ENCODE assay signal across 15 mouse cellular contexts in the genomic region with DNA sequence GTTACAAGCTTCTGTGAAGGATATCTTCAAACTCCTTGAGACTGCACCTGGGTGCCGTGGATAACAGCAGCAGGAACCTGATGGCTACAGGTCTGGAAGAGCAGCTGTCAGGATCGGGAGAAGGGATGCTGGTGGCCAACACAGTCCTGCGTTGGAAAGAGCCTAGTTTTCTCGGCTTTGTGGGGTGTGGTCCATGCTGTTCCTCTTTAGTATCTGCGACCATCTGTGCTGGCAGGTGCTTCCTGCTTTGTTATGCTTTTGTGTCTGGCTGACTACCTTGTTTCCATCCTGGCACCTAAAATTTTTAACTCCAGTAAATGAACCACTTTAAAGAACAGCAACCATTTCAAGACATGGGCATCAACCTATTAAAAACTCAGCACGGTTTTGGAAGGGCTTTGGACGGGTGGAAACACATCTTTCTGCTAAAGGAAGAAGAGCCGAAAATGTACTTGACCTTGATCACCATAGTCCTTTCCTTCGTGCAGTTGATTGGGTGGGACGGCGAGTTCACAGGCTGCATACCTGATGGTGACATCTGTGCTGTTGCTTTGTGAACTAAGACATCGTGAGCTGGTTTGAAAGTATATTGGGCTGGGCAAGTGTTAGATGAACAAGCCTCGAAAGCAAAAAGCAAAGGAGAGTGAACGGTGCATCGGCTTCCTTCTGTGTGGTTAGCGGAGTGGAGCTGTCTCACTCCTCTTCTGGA. TPM values are rescaled to one million over a fixed set of nuclear protein-coding genes. Genes with fewer than 3 reads are reported as not detected.
DNase-seq lines count a peak whose midpoint lies in the region; ATAC-seq and TF ChIP-seq lines count a peak whose summit lies in the region.
"Had no signal": no experiment of that assay in that cellular context is flagged by ENCODE, and none has a peak within 500 bp of the region (broad histone marks: within the 10 kb centered on the region; RNA-seq: fewer than 3 reads in every experiment).

A gene (plus strand): TSS at position 659 of the 709 bp plus-strand sequence.

- DNase-seq in layer of hippocampus, adult 11-12 months (ENCODE audit: low spot score), result peak; percentile 41
- DNase-seq in layer of hippocampus, postnatal 25 days (ENCODE audit: extremely low spot score in 1 of 2, low spot score in 1 of 2), result no peak
- no peak for DNase-seq in CH12.LX (ENCODE audit: extremely low read depth)
- no peak for DNase-seq in adrenal gland, adult 2 months
- no peak for DNase-seq in urinary bladder, postnatal 10 days (ENCODE audit: low spot score)
- DNase-seq: cerebellum, adult 2 months; heart, adult 18-20 months; liver, embryonic 13.5 days had no signal

- no peak within 1 kb of the TSS for H3K4me3 ChIP-seq in CH12.LX (replicated peaks in 1 of 3; ENCODE audit: low read depth in 2 of 3, low read length in 2 of 3, poor library complexity in 1 of 3)
- H3K4me3 ChIP-seq: liver, embryonic 13.5 days; megakaryocyte, embryonic 14.5 days had no signal

- peaks cover 7 to 9% of the 10 kb centered on the region in 2 experiments for H3K36me3 ChIP-seq in CH12.LX (replicated peaks in 1 of 2; ENCODE audit: control insufficient read depth in 1 of 2, insufficient read depth in 1 of 2, low read length in 1 of 2)
- H3K36me3 ChIP-seq: liver, embryonic 13.5 days had no signal

- no peak within 1 kb of the TSS for H3K27ac ChIP-seq in CH12.LX (ENCODE audit: insufficient read depth, low read depth)
- H3K27ac ChIP-seq: liver, embryonic 13.5 days had no signal

- no peak within 1 kb of the TSS for H3K4me2 ChIP-seq in CH12.LX (ENCODE audit: insufficient read depth, low read depth, poor library complexity, severe bottlenecking)
- H3K4me2 ChIP-seq: liver, embryonic 13.5 days had no signal

- no peak within 1 kb of the TSS for H3K9ac ChIP-seq in CH12.LX (ENCODE audit: insufficient read depth, low read depth)
- H3K9ac ChIP-seq: liver, embryonic 13.5 days had no signal

- peak; percentile 23; the same call in 1 of the 2 replicates for TF ChIP-seq EP300 in CH12.LX (IDR thresholded peaks at IDR 0.05; ENCODE audit: low read length)

- in situ Hi-C loops in CH12.LX (cut with MboI; ENCODE audit: low pct_ligation_motif_present, low pct_unique_long_range_greater_than_20kb, low sequenced_read_pairs), result no loop called here

- dilution Hi-C loops in CH12.LX (cut with MboI; ENCODE audit: extremely low pct_ligation_motif_present, extremely low pct_unique_long_range_greater_than_20kb, low sequenced_read_pairs), result no loop called here

- TF ChIP-seq RAD21 in CH12.LX (IDR thresholded peaks at IDR 0.05; ENCODE audit: low read depth, low read length), result no peak

- no peaks in the 10 kb centered on the region for H3K27me3 ChIP-seq in CH12.LX (replicated peaks)

- TF ChIP-seq POLR2A in CH12.LX (IDR thresholded peaks at IDR 0.05; ENCODE audit: low read depth, low read length), result no peak

- peaks cover 6% of the 10 kb centered on the region for H3K9me3 ChIP-seq in CH12.LX (replicated peaks; ENCODE audit: low read length)
- H3K9me3 ChIP-seq: liver, embryonic 13.5 days; megakaryocyte, embryonic 14.5 days had no signal

- ATAC-seq in monocyte, adult 5-6 weeks (replicated peaks; ENCODE audit: insufficient number of reproducible peaks, low FRiP score, low TSS enrichment, poor library complexity, severe bottlenecking), result no peak
- ATAC-seq in erythroid progenitor cell, adult 5-6 weeks (replicated peaks; ENCODE audit: low FRiP score, poor library complexity, severe bottlenecking), result no peak
- ATAC-seq: CD4-positive, CD25-positive, alpha-beta regulatory T cell, adult 4 months; hindbrain, embryonic 16.5 days; lung, postnatal 0 days; Patski had no signal

- no peaks in the 10 kb centered on the region for H3K79me2 ChIP-seq in CH12.LX (replicated peaks; ENCODE audit: control insufficient read depth, extremely low read depth, insufficient read depth, poor library complexity, severe bottlenecking)

- H3K4me1 ChIP-seq in CH12.LX (ENCODE audit: control insufficient read depth in 1 of 2, insufficient read depth in 2 of 2), result peaks cover 17 to 41% of the 10 kb centered on the region in 2 experiments
- H3K4me1 ChIP-seq: liver, embryonic 13.5 days had no signal

- no peak for TF ChIP-seq CTCF in CH12.LX (conservative IDR thresholded peaks at IDR 0.05 in 1 of 2, IDR thresholded peaks at IDR 0.05 in 1 of 2; ENCODE audit: low read depth in 2 of 2, low read length in 2 of 2)

TF ChIP-seq in CH12.LX, 34 proteins besides CTCF, POLR2A, EP300 and RAD21:
- no peak for TF ChIP-seq MAX (IDR thresholded peaks at IDR 0.05; ENCODE audit: low read length)
- TF ChIP-seq ZNF384 (IDR thresholded peaks at IDR 0.05; ENCODE audit: low read depth, low read length), result no peak
- no peak for TF ChIP-seq BHLHE40 (IDR thresholded peaks at IDR 0.05; ENCODE audit: low read depth, low read length)
- TF ChIP-seq JUN (IDR thresholded peaks at IDR 0.05; ENCODE audit: insufficient read depth, low read depth, low read length), result no peak
- no peak for TF ChIP-seq USF2 (conservative IDR thresholded peaks at IDR 0.05; ENCODE audit: low read depth, low read length)
- no peak for TF ChIP-seq MAFK (IDR thresholded peaks at IDR 0.05; ENCODE audit: insufficient replicate concordance, low read length)
- TF ChIP-seq ELF1 (IDR thresholded peaks at IDR 0.05; ENCODE audit: low read depth, low read length), result no peak
- no peak for TF ChIP-seq GABPA (IDR thresholded peaks at IDR 0.05; ENCODE audit: insufficient replicate concordance, low read depth, low read length)
- TF ChIP-seq CHD1 (IDR thresholded peaks at IDR 0.05; ENCODE audit: low read depth, low read length), result no peak
- no peak for TF ChIP-seq SIN3A (IDR thresholded peaks at IDR 0.05; ENCODE audit: low read length)
- no peak for TF ChIP-seq MEF2A (IDR thresholded peaks at IDR 0.05; ENCODE audit: borderline replicate concordance, low read depth, low read length)
- no peak for TF ChIP-seq TBP (conservative IDR thresholded peaks at IDR 0.05; ENCODE audit: low read depth, low read length)
- TF ChIP-seq ETS1 (conservative IDR thresholded peaks at IDR 0.05; ENCODE audit: low read depth, low read length), result no peak
- no peak for TF ChIP-seq POLR2AphosphoS2 (IDR thresholded peaks at IDR 0.05; ENCODE audit: low read depth, low read length)
- TF ChIP-seq UBTF (IDR thresholded peaks at IDR 0.05; ENCODE audit: low read depth, low read length), result no peak
- no peak for TF ChIP-seq JUND (conservative IDR thresholded peaks at IDR 0.05; ENCODE audit: low read depth, low read length)
- TF ChIP-seq HCFC1 (IDR thresholded peaks at IDR 0.05; ENCODE audit: low read depth, low read length), result no peak
TF ChIP-seq in CH12.LX: peak in this region for 0.

RNA-seq across cellular contexts. Expression of the gene that starts here (rescaled TPM):
- total RNA-seq in layer of hippocampus, postnatal 25 days (2021), result 1 to 10 TPM; 1.1 to 3.1 TPM
- total RNA-seq in CH12.LX (2012; rRNA removed), result 2.6 and 4.6 TPM in 2 replicates
- total RNA-seq in CH12.LX (2014; rRNA removed), result 8.3 and 9.0 TPM in 2 replicates
- polyA plus RNA-seq in CH12.LX (2012; ENCODE audit: insufficient read length, low read depth), result 12.1 and 12.8 TPM in 2 replicates
- total RNA-seq in adrenal gland, adult 2 months (2021), result 1,000 to 10,000 TPM; 6,621 to 7,422 TPM
- 1,463 and 1,873 TPM in 2 replicates for polyA plus RNA-seq in adrenal gland, adult 2 months (2012; rRNA removed)
- total RNA-seq in monocyte, adult 5-6 weeks (2017), result 7.8 to 44.8 TPM (median 28.4 TPM) in 3 replicates
- 5.0 TPM in 1 of 2 replicates, not detected in the other for total RNA-seq in erythroid progenitor cell, adult 5-6 weeks (2015; ENCODE audit: low replicate concordance)
- 1.3 TPM in 1 of 2 replicates, not detected in the other for total RNA-seq in erythroid progenitor cell, adult 5-6 weeks (2017; ENCODE audit: low replicate concordance)
- total RNA-seq: heart, adult 18-20 months had no signal
- polyA plus RNA-seq: CD4-positive, CD25-positive, alpha-beta regulatory T cell, adult 4 months had no signal

Comparison
In these comparisons a context has a peak if more than half of its experiments do, and no peak if none do; other contexts are left out.
1. RNA of the gene that starts here (total RNA-seq): 6,621 to 7,422 TPM in adrenal gland, adult 2 months; 7.8 to 44.8 TPM in monocyte, adult 5-6 weeks, 2.6 to 9.0 TPM in CH12.LX, 1.3 to 5.0 TPM in erythroid progenitor cell, adult 5-6 weeks and 1.1 to 3.1 TPM in layer of hippocampus, postnatal 25 days; every median in the first group is over 100 times any median in the second.
2. RNA of the gene that starts here (polyA plus RNA-seq): 1,463 to 1,873 TPM in adrenal gland, adult 2 months; 12.1 to 12.8 TPM in CH12.LX; every median in the first group is over 100 times any median in the second.